Comparison of ENCODE assay signal across 22 mouse cellular contexts in the genomic region with DNA sequence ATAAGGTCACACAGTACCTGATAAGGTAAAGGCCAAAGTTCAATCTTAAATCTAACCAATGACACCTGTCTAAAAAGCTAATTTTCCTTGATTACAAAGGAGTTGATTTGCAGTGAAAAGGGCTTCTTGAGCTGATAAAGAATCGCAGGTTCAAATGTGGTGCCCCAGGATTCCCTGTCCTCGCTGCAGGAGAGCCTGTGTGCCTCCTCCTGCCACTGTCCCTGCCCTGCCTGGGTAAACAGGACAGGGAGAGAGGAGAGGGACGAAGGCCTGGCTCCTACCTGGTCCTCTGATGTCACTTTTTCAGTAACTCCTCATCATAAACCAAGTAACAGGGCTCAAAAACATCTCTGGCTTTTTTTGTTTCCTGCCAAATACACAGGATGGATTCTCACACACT.
DNase-seq lines count a peak whose midpoint lies in the region; ATAC-seq and TF ChIP-seq lines count a peak whose summit lies in the region.
"Had no signal": no experiment of that assay in that cellular context is flagged by ENCODE, and none has a peak within 500 bp of the region (broad histone marks: within the 10 kb centered on the region; RNA-seq: fewer than 3 reads in every experiment).

No protein-coding gene starts in this region.

- no peaks in the 10 kb centered on the region for H3K9me3 ChIP-seq in heart, embryonic 10.5 days
- H3K9me3 ChIP-seq in liver, embryonic 12.5 days (replicated peaks): no peaks in the 10 kb centered on the region
- no peaks in the 10 kb centered on the region for H3K9me3 ChIP-seq in intestine, postnatal 0 days (ENCODE audit: control insufficient read depth)
- H3K9me3 ChIP-seq: hindbrain, embryonic 12.5 days; liver, embryonic 15.5 days; midbrain, embryonic 10.5 days had no signal

- H3K9ac ChIP-seq in liver, embryonic 12.5 days: no peak overlapping the region
- H3K9ac ChIP-seq in intestine, postnatal 0 days (ENCODE audit: low read depth, low read length): no peak overlapping the region
- H3K9ac ChIP-seq: forebrain, postnatal 0 days; hindbrain, embryonic 12.5 days; liver, embryonic 15.5 days had no signal

- H3K4me1 ChIP-seq in heart, embryonic 10.5 days: peaks cover 43% of the 10 kb centered on the region
- H3K4me1 ChIP-seq in liver, embryonic 12.5 days: peaks cover 9% of the 10 kb centered on the region
- peaks cover 1% of the 10 kb centered on the region for H3K4me1 ChIP-seq in bone marrow, adult 2 months (ENCODE audit: control insufficient read depth, insufficient read depth, low read length)
- 0 out of 2 replicates have a peak, but pooled peaks cover 7% of the 10 kb centered on the region for H3K4me1 ChIP-seq in intestine, postnatal 0 days (replicated peaks; ENCODE audit: control insufficient read depth, insufficient read depth, low read length)

- 53% methylated on average over 3 of the region's 3 CpGs for WGBS in heart, embryonic 10.5 days
- WGBS in liver, embryonic 12.5 days (ENCODE audit: insufficient replicate concordance): 60% methylated on average over 3 of the region's 3 CpGs
- 82% methylated on average over 3 of the region's 3 CpGs for WGBS in bone marrow, adult 2 months
- WGBS in intestine, postnatal 0 days: 41% methylated on average over 3 of the region's 3 CpGs

- intact Hi-C loops in heart, postnatal 25 days (cut with DNase I): no loop called here

- H3K27ac ChIP-seq in heart, embryonic 10.5 days: 0 out of 2 replicates have a peak overlapping the region, but pooled peaks have one; percentile 57
- no peak overlapping the region for H3K27ac ChIP-seq in liver, embryonic 12.5 days
- H3K27ac ChIP-seq in bone marrow, adult 2 months (ENCODE audit: control insufficient read depth, insufficient read depth, low read depth, low read length, poor library complexity): peak overlapping the region; percentile 59
- no peak overlapping the region for H3K27ac ChIP-seq in intestine, postnatal 0 days (ENCODE audit: low read depth, low read length)
- H3K27ac ChIP-seq: hindbrain, embryonic 12.5 days; liver, embryonic 15.5 days; midbrain, embryonic 10.5 days had no signal

- no peak for DNase-seq in heart, embryonic 10.5 days (ENCODE audit: low spot score)
- DNase-seq in heart, postnatal 25 days (ENCODE audit: low spot score): no peak
- no peak for DNase-seq in liver
- no peak for DNase-seq in gastrocnemius, adult 18-20 months (ENCODE audit: low spot score)
- DNase-seq in frontal cortex, postnatal 14 days (ENCODE audit: low spot score in 2 of 2): no peak
- DNase-seq: adrenal gland, postnatal 36 days; cerebellum, adult 11-12 months; cerebellum, postnatal 10 days; forebrain, postnatal 0 days; kidney, adult 9 months; kidney, postnatal 14 days; lung, postnatal 4 days; spleen, adult 18-20 months; thymus, adult 18-20 months; thymus, postnatal 36 days had no signal

- H3K27me3 ChIP-seq in heart, embryonic 10.5 days (ENCODE audit: insufficient read depth, poor library complexity, severe bottlenecking): no peaks in the 10 kb centered on the region
- H3K27me3 ChIP-seq in liver, embryonic 12.5 days (replicated peaks): no peaks in the 10 kb centered on the region
- no peaks in the 10 kb centered on the region for H3K27me3 ChIP-seq in intestine, postnatal 0 days (replicated peaks; ENCODE audit: control insufficient read depth, insufficient read depth, low read length)
- H3K27me3 ChIP-seq: hindbrain, embryonic 12.5 days; liver, embryonic 15.5 days had no signal

- no peak for TF ChIP-seq CTCF in bone marrow, adult 2 months (IDR thresholded peaks at IDR 0.05; ENCODE audit: control insufficient read depth, insufficient read depth, low read length)
- no peak for TF ChIP-seq CTCF in intestine, postnatal 0 days (IDR thresholded peaks at IDR 0.05; ENCODE audit: low read depth)

- no peaks in the 10 kb centered on the region for H3K36me3 ChIP-seq in heart, embryonic 10.5 days
- no peaks in the 10 kb centered on the region for H3K36me3 ChIP-seq in liver, embryonic 12.5 days
- no peaks in the 10 kb centered on the region for H3K36me3 ChIP-seq in intestine, postnatal 0 days (ENCODE audit: control insufficient read depth, insufficient read depth)
- H3K36me3 ChIP-seq: hindbrain, embryonic 12.5 days; liver, embryonic 15.5 days; midbrain, embryonic 10.5 days had no signal

- TF ChIP-seq POLR2A in bone marrow, adult 2 months (IDR thresholded peaks at IDR 0.05; ENCODE audit: borderline replicate concordance, control insufficient read depth, low read depth, low read length): no peak

- no peak overlapping the region for H3K4me3 ChIP-seq in heart, embryonic 10.5 days
- no peak overlapping the region for H3K4me3 ChIP-seq in liver, embryonic 12.5 days
- H3K4me3 ChIP-seq in bone marrow, adult 2 months (replicated peaks; ENCODE audit: control insufficient read depth, low read depth, low read length): no peak overlapping the region
- H3K4me3 ChIP-seq in intestine, postnatal 0 days (ENCODE audit: low read depth, low read length): no peak overlapping the region
- H3K4me3 ChIP-seq: hindbrain, embryonic 12.5 days; liver, embryonic 15.5 days; midbrain, embryonic 10.5 days had no signal

- H3K4me2 ChIP-seq in liver, embryonic 12.5 days: no peak overlapping the region
- H3K4me2 ChIP-seq in intestine, postnatal 0 days (replicated peaks; ENCODE audit: low read depth): 0 out of 2 replicates have a peak overlapping the region, but pooled peaks have one; percentile 7
- H3K4me2 ChIP-seq: hindbrain, embryonic 12.5 days; liver, embryonic 15.5 days had no signal

- ATAC-seq in liver, embryonic 12.5 days: 0 out of 2 replicates have a peak, but pooled peaks have one; percentile 35
- ATAC-seq in intestine, postnatal 0 days: 0 out of 2 replicates have a peak, but pooled peaks have one; percentile 56
- ATAC-seq: CD4-positive, CD25-positive, alpha-beta regulatory T cell, adult 4 months; forebrain, postnatal 0 days had no signal

Comparison
In these comparisons a context has a peak if more than half of its experiments do, and no peak if none do; other contexts are left out.
1. H3K27ac ChIP-seq: peak in heart, embryonic 10.5 days (single experiment) and bone marrow, adult 2 months (single experiment); none in liver, embryonic 12.5 days (single experiment) and intestine, postnatal 0 days (single experiment).